Mouse (Mus musculus) forebrain, postnatal 0 days (tissue): Measurements from ENCODE around the gene Ptges2. TPM values are rescaled to one million over a fixed set of nuclear protein-coding genes. Genes with fewer than 3 reads are reported as not detected.

Experiments
- ATAC-seq: fragments of 200-750 bp; cut with Nextera tagmentation; 2 replicates; pipeline ENCODE4 v1.8.0; 2017; ENCODE audit warnings: mild to moderate bottlenecking, moderate library complexity
- DNase-seq: peaks from one replicate; pipeline ENCODE4 v3.0.0-alpha.2; 2015
- H3K27ac ChIP-seq: fragments of 300-500 bp; sonication (generic); 2 replicates; pipeline ENCODE4 v1.5.1; 2014; ENCODE audit warnings: low read depth, mild to moderate bottlenecking, antibody characterized with exemption, low read length, moderate library complexity, mixed read lengths
- H3K27me3 ChIP-seq: fragments of 300-500 bp; sonication (generic); 2 replicates; pipeline ENCODE4 v1.6.1; 2014; ENCODE audit warnings: mild to moderate bottlenecking, low read length, mixed read lengths; ENCODE audit not compliant: insufficient read depth
- H3K36me3 ChIP-seq: fragments of 300-500 bp; sonication (generic); 2 replicates; pipeline ENCODE4 v1.6.1; 2014; ENCODE audit warnings: mild to moderate bottlenecking, moderate library complexity; ENCODE audit not compliant: insufficient read depth
- H3K4me1 ChIP-seq: fragments of 300-500 bp; sonication (generic); 2 replicates; pipeline ENCODE4 v1.6.1; 2014; ENCODE audit warnings: antibody characterized with exemption; ENCODE audit not compliant: insufficient read depth
- H3K4me2 ChIP-seq: fragments of 300-500 bp; sonication (generic); 2 replicates; pipeline ENCODE4 v1.6.1; 2014; ENCODE audit warnings: low read depth, mild to moderate bottlenecking, moderate library complexity
- H3K4me3 ChIP-seq: fragments of 300-500 bp; sonication (generic); 2 replicates; pipeline ENCODE4 v1.5.1; 2014; ENCODE audit warnings: low read depth, low read length, mixed read lengths
- H3K9ac ChIP-seq: fragments of 300-500 bp; sonication (generic); 2 replicates; pipeline ENCODE4 v1.6.1; 2014; ENCODE audit warnings: mild to moderate bottlenecking
- H3K9me3 ChIP-seq: fragments of 300-500 bp; sonication (generic); 2 replicates; pipeline ENCODE4 v1.6.1; 2016; ENCODE audit warnings: low read length
- CTCF ChIP-seq: sonication (generic); IDR thresholded peaks from 2 replicates; pipeline ENCODE4 v1.5.1; 2016; ENCODE audit warnings: antibody characterized with exemption, control low read depth, low read depth
- WGBS: fragments of 180-500 bp; shearing (Covaris S2); extraction: QIAGEN DNeasy Blood & Tissue Kit; methylation state at CpG from one replicate; pipeline ENCODE4 v1.1.7; 2014; 5-methylcytosine and 5-hydroxymethylcytosine counted together
- polyA plus RNA-seq: library from polyadenylated mRNA; unstranded; fragments of >200 nt; fragmentation: Nextera tagmentation; extraction: Ambion mirVana; gene quantifications from 2 replicates; pipeline ENCODE4 v1.2.1, GENCODE M21; 2015
- total RNA-seq: library from RNA; depleted of rRNA; stranded (reverse); fragments of >200 nt; gene quantifications from 2 replicates; pipeline ENCODE4 v1.2.3, GENCODE M21; 2014

The Ptges2 gene
- total and polyA plus RNA-seq, 2 experiments from 2014 or later: 32.1 to 54.9 TPM

GRCm38 (mm10) chr2:32449761-32450754 is 54.4 kb downstream of the Ptges2 start, which contains the start of gene Naif1:
TSS of gene Naif1 (plus strand) at chr2:32450457.
- Histone ChIP-seq H3K4me3 (peak within 1 kb of the TSS; percentile 86), H3K36me3 (0 out of 2 replicates have a peak, but pooled peaks cover 2% of the 10 kb centered on the region), H3K27ac (peak within 1 kb of the TSS; percentile 80), H3K9me3 (no peaks in the 10 kb centered on the region), H3K4me2 (peak within 1 kb of the TSS; percentile 66), H3K9ac (peak within 1 kb of the TSS; percentile 77), H3K4me1 (peaks cover 12% of the 10 kb centered on the region), H3K27me3 (no peaks in the 10 kb centered on the region)
- WGBS: 72% methylated on average over 15 of the region's 15 CpGs
- TF ChIP-seq CTCF: no peak
- DNase-seq (no peak), ATAC-seq (no peak)

- ATAC-seq: peak; percentile 90
- H3K9me3 ChIP-seq: no peaks in the 10 kb centered on the region
- H3K4me2 ChIP-seq: peak within 1 kb of the TSS; percentile 66
- H3K27me3 ChIP-seq: no peaks in the 10 kb centered on the region
- WGBS: 2% methylated on average over 98 of the region's 103 CpGs
- peak; percentile 99 for DNase-seq
- peak within 1 kb of the TSS; percentile 77 for H3K9ac ChIP-seq
- H3K4me3 ChIP-seq: peak within 1 kb of the TSS; percentile 86
- 0 out of 2 replicates have a peak, but pooled peaks cover 2% of the 10 kb centered on the region for H3K36me3 ChIP-seq
- H3K27ac ChIP-seq: peak within 1 kb of the TSS; percentile 80
- TF ChIP-seq CTCF: no peak
- H3K4me1 ChIP-seq: peaks cover 12% of the 10 kb centered on the region
Measured at GRCm38 (mm10) chr2:32450881-32451844, 55.5 kb downstream of the Ptges2 start, which contains the start of gene Slc25a25. TSS of gene Slc25a25 (minus strand) at chr2:32451445.

GRCm38 (mm10) chr2:32451870-32452372 is 56.2 kb downstream of the Ptges2 start:
- H3K9me3 ChIP-seq: no peaks in the 10 kb centered on the region
- H3K27ac ChIP-seq: peak overlapping the region; percentile 80
- H3K4me2 ChIP-seq: peak overlapping the region; percentile 66
- peak overlapping the region; percentile 86 for H3K4me3 ChIP-seq
- peak; percentile 94 for ATAC-seq
- peak; percentile 99 for DNase-seq
- 1% methylated on average over 25 of the region's 25 CpGs for WGBS
- no peaks in the 10 kb centered on the region for H3K27me3 ChIP-seq
- TF ChIP-seq CTCF: no peak
- H3K36me3 ChIP-seq: 0 out of 2 replicates have a peak, but pooled peaks cover 2% of the 10 kb centered on the region
- H3K9ac ChIP-seq: peak overlapping the region; percentile 77; the same call in 1 of the 2 replicates
- H3K4me1 ChIP-seq: peaks cover 12% of the 10 kb centered on the region

- Histone ChIP-seq H3K4me2 (peak overlapping the region; percentile 47), H3K9ac (0 out of 2 replicates have a peak overlapping the region, but pooled peaks have one; percentile 3), H3K4me3 (peak overlapping the region; percentile 86), H3K36me3 (0 out of 2 replicates have a peak, but pooled peaks cover 2% of the 10 kb centered on the region), H3K27ac (no peak overlapping the region), H3K9me3 (no peaks in the 10 kb centered on the region), H3K27me3 (no peaks in the 10 kb centered on the region), H3K4me1 (peaks cover 12% of the 10 kb centered on the region)
- 0 out of 2 replicates have a peak, but pooled peaks have one; percentile 15 for TF ChIP-seq CTCF
- ATAC-seq: no peak
- WGBS: 96% methylated on average over 16 of the region's 16 CpGs
- DNase-seq: no peak
Measured at GRCm38 (mm10) chr2:32452441-32452971, 56.8 kb downstream of the Ptges2 start.

- Histone ChIP-seq H3K9ac (no peak overlapping the region), H3K36me3 (0 out of 2 replicates have a peak, but pooled peaks cover 2% of the 10 kb centered on the region), H3K4me3 (no peak overlapping the region), H3K9me3 (no peaks in the 10 kb centered on the region), H3K4me2 (no peak overlapping the region), H3K4me1 (peaks cover 12% of the 10 kb centered on the region), H3K27ac (no peak overlapping the region), H3K27me3 (no peaks in the 10 kb centered on the region)
- no peak for TF ChIP-seq CTCF
- 85% methylated on average over 5 of the region's 5 CpGs for WGBS
- ATAC-seq: no peak
- no peak for DNase-seq
Measured at GRCm38 (mm10) chr2:32453641-32454303, 58.1 kb downstream of the Ptges2 start.
